Mouse (Mus musculus) lung, postnatal 14 days (tissue): ENCODE measurements at regions not wholly inside any gene's neighbourhood (a gene's known extent, or its start where the extent isn't known, plus 50 kb on each side); places are given as distances from the start of the nearest gene placed in this dataset.

Experiments used
- DNase-seq: peaks from one replicate; pipeline ENCODE4 v3.0.0; 2021

DNA sequence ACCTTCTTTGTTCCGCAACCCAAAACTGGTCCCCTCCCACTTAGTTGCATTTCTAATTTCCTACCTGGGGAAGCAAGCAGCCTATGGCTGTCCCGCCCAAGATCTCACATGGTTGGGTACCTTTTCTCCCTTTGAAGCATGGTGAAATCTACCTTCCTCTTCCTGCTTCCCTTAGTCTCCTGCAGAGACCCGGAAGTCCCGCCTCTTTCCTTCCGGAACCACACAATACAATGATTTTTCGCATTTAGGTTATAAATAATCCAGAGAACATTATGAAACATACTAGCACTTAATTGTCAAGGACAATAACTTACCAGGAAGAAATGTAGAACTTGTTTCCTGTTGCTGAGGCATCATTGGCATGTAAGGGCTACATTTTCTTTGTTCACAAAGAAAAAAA lies 58.8 kb downstream of the 1700009N14Rik start:
- DNase-seq = no peak

DNA sequence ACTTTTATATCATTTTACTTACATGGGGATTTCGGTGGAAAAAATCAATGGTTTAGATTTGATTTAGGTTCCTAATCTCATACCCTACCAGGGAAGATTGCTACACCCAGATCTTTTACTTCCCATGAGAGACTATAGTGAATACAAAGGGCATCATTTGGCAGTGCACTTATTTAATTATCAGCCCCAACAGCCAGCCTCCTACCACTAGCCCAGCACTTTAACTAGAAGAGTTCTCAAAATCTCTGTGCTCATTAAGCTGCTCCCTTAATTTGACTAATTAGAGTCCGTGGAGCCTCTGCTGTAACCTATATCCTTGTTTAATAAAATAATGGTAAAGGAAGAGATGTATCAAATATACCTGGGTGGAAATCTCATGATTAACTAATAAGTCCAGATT lies 77.4 kb downstream of the 1700009N14Rik start:
- DNase-seq = no peak

DNA sequence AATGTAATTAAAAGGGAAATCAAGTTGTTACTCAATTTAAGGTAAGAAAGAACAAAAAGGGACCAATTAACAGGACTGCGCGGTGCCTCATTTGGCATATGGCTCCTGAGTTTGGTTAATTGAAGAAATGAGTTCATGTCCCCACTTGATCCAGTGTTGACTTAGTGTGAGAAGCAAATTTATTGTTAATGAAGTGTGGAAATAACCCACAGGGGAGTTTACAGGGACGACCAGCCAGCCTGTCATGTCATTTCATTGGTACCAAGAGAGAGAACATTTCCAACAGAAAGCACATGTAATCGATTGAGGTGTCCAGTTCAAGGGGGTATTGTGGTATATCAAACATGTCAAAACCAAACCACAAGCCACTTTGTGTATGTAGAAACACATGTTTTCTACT lies 78.6 kb downstream of the 1700009N14Rik start:
- no peak for DNase-seq

DNA sequence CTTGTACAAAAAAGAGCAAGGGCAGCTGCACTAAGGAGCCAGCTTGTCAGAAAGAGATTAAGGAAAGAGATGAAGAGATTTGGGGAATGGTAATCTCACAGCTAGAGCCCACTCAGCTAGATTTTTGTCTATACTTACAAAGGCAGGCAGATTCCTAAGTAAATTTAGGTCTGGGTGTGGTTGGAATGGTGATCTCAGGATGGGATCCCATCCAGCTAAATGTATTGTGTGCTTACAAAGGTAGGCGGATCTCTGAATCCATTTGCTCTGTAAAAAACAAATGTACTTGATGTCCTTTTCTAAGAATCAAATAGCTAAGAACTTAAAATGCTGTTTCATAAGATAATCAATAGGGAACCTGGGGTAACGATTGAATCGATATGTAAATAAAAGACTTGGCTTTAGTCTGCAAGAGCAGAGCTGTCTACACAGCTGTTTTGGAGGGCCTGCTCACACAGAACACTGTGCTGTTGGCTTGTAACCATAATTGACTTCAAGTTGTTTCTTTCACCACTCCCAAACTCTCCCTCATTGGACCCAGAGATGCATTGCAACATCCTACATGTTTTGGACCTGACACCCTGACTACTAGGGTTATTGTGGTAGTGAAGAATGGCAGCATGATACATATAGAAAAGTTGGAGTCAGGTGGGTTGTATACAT lies 106.1 kb downstream of the 1700009N14Rik start:
- no peak for DNase-seq

DNA sequence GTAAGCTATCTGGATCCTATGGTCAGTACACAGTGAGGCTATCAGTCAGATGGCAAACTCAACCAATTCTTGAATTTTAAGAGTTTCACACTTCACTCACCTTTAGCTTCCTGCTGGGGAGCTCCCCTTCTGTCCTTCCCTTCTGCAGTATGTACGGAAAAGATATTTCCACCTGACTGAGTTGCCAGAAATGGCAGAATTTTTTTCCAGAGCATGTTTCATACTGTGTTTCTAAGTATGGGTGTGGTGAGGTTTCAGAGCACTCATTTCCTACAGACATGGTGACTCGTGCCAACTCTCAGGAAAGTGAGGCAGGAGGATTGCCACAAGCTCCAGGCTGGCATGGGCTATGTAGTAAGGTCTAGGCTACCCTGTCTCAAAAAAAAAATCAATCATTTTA lies 147.3 kb downstream of the 1700009N14Rik start:
- no peak for DNase-seq

DNA sequence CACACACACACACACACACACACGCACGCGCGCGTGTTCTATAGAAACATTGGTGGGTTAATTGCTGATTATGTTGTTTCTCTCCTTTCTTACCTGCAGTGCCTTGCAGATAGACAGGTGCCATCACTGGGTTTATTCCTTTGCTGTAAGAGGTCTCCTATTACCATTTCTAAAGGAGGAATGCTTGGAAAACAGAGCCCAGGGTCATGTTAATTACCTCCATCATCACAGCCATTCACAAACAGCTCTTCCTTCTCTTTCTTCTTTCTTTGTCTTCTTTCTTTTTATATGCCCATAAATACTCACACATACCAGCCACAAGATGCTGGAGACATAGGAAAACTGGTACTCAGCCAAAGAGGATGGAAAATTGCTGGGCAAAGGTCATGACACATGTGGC lies 155.0 kb downstream of the 1700009N14Rik start:
- no peak for DNase-seq

DNA sequence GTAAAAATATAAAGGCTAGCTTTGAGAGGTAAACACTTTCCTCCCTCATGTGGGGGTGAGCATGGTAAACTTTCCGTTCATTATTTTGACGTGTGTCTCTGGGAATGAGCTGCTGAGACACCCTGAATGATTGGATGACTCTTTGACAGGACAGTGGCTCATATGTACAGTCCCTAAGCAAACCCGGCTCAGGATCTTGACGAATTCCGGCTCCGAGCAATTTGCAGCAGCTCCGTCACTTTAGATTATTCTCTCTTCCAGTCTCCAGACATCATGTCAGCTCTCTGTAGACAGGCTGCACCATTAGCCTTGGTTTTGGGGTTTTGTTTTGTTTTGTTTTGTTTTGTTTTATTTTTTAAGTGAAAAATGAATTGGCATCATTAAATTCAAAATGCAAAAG lies 194.0 kb downstream of the 1700009N14Rik start:
- no peak for DNase-seq

DNA sequence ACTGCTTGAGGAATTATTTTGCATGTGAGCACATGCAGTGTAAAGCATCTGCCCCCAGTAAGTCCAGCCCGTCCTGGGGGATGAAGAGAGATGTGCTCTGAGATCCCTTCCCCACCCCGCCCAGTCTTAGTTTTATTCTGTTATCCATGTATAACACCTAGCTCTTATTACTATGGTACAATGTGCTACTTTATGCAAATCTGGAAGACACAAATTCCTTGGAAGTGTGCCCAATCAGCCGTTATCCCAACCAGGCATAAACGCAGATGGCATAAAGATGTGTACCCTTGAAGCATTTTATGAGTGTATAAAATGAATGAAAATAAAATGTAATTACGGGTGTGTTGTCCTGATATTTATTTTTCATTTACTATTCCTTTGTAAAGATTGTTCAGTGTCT lies 194.8 kb downstream of the 1700009N14Rik start:
- DNase-seq = no peak

DNA sequence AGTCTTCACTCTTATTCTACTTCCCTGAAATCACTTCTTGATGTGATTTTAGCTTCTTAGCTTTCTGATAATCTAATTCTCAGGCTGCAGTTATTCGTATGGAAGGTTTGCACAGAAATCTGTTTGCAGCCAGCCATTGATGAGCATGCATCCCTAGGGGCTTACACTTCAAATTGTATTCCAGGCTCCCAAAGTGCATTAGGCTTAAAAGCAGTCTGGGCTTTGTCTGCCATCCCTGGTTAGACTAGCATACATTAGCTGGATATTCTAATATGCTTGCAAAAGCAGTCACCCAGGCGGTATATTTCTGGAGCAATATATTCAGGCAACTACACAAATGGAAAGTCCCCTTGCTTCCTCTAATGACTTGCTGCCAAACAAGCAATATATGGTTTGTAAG lies 210.4 kb downstream of the 1700009N14Rik start:
- no peak for DNase-seq

DNA sequence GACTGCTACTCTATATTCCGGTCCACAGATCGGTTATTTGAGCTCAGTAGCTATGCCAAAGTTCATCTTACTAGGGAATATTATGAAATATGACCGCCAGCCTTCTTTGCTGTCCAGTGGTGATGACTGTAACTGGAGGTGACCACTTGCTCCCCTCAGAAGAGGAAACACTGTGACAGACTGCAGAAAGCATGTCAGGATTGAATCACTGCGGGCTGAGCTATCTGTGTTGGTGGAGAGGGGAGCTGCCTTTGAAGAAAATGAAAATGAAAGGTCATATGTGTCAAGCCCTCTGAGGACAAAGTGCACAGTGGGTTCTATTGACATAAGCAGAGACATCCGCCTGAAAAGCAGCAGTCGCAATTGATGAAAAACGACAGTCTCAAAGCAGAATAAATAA lies 222.5 kb downstream of the 1700009N14Rik start:
- DNase-seq = no peak

DNA sequence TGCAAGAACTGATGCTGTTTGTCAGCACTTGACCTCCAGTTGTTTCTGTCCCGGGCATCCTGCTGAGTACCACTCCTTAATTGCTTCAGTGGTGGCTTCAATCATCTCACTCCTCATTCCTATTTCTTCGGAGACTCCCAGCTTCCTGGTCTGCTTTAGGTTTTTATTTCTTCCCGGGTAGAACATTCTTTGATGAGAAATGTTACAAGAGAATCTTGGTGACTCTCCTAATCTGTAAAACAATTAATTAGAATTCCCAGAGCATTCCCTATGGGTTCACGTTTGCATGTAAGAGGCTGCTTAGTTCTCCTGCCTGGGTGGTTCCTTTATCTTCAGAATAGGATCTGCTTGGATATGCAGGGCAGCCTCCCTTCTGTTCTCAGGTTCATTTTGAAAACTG lies 245.1 kb downstream of the 1700009N14Rik start:
- no peak for DNase-seq

DNA sequence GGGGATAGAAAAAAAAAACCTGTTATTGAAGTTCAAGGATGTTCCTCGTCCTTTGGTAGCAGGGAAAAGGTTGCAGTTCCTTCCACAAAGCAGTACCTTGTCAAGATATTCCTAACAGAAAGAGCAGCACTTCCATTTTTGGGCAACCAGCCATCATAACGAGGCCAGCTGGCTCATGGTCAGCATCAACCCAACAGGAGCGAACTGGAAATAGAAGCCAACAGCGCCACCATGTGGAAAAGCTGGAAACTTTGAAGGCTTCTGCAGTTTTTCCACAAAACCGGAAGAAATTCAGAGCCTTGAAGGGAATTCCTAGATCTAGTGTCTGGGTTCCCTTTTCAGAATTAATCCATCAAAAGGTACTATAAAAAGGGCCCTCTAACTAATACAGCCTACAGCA lies 247.5 kb downstream of the 1700009N14Rik start:
- peak; percentile 56 for DNase-seq

DNA sequence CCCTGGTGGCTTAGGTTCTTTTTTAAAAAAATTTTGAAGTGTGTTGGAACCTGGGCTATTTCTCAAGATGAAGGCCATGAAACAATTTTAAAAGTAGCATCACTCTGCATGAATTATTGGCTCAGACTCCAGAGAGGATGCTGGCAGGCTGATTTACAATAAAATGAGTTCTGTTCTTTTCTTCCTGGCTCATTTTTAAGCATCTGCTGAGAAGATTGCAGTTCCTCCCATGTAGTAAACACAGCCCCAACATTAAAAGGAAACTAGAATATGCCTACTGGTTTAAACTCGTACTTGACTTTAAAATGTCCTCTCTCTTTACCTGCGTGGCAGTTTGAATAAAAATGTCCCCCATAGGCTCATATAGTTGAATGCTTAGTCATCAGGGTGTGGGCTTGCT lies 249.3 kb downstream of the 1700009N14Rik start:
- no peak for DNase-seq

DNA sequence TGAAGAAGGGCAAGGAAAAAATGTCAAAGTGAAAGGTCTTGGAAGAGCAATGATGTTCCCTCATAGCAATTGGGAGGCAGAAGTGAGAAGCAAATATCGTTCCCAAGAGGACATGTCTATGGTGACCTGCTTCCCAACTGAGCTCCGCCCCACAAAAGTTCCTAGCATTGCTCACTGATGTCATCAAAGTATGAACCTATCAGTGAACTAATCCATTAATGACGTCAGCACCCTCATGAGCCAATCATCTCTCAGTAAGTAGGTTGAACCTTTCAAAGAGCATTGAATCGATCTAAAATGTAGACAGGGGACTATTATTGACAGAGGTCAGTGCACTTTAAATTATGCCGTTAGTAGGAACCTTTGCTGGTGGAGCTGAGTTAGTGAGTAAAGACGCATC lies 267.4 kb downstream of the 1700009N14Rik start:
- DNase-seq = no peak

DNA sequence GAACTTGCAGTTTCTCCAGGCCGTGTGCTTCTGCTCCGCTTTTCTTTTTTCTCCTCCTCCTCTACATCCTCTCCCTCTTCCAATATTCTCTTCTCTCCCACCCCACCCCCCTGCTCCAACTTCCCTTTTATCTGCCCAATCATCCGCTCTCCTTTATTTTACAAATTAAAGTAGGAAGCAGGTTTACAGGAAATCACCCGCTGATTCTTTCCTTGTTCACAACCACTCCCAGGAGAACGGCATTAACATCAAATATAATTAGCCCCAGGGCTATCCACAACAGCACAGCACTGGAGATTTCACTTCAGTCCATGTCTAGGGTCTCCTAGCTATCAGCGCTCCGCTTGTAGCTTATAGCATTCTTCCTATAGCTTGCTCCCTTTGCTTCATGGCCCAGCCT lies 268.6 kb downstream of the 1700009N14Rik start:
- no peak for DNase-seq

DNA sequence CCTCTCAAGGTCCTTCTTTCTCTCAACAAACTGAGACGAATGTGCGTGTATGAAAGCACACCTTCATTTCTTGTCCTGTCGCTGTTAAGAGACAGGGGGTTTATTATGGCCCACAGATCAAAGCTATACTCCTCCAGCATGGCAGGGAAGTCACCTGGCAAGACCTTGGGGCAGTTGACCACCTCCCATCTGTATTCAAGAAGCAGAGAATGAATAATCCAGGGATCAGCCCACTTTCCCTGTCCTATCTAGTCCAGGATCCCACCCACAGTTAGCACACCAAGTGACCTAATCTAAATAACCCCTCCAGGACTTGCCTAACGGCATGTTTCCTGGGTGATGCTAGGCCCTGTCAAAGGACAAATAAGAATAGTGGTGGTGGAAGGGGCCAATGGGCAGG lies 269.9 kb downstream of the 1700009N14Rik start:
- no peak for DNase-seq

DNA sequence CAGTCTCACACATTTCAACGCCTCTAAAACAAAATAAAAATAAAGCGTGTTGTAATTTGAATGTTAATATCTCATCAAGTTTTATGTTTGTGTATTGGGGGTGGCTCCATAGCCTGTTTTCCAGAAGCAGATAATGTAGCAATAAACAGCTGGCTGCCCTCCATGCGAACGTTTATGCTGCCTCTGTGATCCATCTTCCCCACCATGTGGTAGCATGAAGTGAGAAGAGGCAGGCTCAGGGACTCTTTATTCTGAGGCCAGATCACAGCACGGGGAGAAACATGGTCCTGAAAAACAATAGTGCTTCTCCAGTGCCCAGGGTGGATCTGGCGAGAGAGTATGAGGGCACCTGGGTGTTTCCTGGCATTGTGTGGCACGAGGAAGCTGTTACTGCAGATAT lies 271.4 kb downstream of the 1700009N14Rik start:
- DNase-seq = no peak

DNA sequence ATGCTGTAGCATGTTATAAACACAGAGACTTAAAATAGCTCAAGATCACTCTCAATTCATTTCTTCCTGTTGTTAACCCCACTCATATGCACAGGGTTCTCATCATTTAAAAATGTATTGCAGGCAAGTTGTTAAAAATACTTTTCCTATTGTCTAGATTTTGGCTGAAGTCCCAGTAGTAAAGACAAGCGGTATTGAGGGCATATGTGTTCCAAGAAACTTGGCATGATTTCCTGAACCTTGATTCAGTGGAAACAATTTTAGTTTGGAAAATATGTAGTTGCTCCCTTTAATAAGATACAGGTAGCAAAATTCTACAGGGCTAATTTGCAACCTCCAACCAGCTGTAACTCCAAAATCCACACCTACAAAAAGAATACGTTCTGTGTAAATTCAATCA lies 315.5 kb downstream of the 1700009N14Rik start:
- DNase-seq = no peak

DNA sequence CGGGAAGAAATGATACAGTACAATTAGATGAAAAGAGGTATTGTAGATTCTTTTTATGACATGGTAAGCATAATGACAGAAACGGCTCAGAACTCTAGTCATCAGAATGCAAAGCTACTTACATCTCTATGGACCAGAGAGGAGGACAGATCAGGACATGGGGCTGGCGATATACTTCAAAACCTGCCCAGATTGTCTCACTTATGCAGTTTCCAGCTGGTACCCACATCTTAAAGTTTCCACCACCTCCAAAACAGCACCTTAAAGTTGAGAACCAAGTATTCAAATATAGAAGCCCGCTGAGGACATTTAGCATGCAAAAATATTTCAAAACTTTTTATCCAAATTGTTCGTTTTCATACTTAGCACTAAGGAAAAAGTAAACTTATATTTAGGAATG lies 341.0 kb downstream of the 1700009N14Rik start:
- DNase-seq = no peak

DNA sequence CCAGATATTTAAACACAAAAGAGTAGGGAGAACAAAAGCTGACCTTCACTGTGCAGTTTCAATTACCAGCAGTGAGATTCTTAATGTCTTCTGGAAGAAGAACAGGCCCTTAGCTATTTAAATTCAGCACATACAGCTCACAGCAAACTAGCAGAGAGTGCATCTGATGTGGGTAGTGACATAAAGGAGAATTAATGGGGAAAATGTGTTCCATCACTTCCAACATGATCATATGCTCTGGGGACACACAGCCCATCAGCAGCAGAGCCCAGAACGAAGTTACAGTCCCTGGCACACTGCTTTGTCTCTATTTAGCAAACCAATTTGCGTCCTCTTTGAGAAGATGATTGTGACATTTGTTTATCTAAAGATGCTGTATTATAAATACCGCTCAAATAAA lies 332.9 kb upstream of the Aco1 start:
- no peak for DNase-seq

DNA sequence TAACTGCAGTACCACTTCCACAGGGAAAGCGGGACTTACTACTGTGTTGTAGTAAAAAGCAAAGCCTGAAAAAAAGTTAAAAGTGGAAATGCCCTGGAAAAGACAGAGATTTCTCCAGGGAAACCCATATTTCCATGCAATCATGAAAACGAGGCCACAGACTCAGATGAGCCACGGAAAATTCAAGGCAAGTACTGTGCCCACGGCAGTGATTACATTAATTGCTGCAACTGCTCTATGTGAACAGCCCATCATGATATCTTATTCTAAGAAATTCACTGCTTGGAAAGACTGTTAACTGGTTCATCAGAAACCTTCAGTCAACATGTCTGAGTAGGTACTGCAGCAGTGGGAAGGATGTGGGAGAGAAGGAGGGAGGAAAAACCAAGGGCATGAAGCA lies 330.1 kb upstream of the Aco1 start:
- no peak for DNase-seq

DNA sequence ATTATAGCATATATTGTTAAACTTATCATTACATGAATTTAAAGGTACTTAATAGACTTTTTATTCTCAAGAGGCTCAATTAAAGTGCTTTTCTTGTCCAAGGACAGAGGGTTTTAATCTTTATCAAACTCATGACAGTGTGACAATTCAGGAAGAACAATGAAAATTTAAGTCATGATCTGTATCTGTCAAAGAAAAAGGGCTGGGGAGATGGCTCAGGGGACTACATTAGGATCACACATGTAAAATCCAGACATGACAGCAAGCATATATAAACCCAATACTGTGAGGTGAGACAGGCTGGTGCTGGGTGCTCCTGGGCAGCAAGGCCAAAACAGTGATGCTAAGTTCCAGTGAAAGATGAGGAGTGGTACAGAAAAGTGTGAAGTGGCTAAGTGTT lies 327.3 kb upstream of the Aco1 start:
- no peak for DNase-seq

DNA sequence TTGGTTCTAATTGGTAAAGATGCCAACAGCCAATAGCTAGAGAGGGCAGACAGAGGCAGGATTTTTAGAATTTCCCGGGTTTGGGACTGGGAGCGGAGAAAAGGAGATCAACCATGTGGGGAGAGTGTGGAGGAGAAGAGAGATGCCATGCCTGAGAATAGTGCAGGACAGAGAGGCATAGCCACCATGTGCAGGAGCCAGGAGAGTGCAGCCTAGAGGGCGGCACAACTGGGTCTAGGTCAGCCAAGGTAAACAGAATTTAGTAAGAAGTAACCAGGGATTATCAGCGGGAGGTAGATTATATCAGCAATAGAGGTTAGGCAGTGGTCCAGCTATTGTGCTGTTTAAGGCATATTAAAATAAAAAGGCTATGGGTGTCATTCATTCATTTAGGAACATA lies 325.2 kb upstream of the Aco1 start:
- DNase-seq = no peak

DNA sequence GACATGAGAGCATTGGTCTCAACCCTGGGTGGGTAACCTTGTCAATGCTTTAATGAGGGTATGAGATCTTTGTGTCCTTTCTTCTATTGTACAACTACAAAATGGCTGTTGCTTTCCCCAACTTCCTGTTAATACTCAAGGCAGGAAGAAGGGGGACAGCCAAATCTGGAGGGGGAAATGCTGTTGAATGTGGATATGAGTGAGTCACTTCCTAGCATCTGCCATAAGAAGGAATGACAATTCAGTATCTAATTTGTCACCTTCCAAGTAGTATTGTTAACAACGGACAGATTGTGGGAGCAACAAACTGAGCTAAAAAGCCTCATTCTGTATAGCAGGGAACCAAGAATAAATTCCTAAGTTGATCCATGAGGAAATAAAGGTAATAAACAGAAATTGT lies 309.2 kb upstream of the Aco1 start:
- no peak for DNase-seq
